Mouse (Mus musculus): ENCODE data around the gene Ftl1. TPM values are rescaled to one million over a fixed set of nuclear protein-coding genes. Genes with fewer than 3 reads are reported as not detected.
"Not testable (repeated sequence)": the region's sequence is repeated elsewhere in the genome, so short reads cannot be mapped to it uniquely, and the experiment has no call there.

Ftl1 gene
- polyA plus RNA-seq (2015; fragmentation: Nextera tagmentation; extraction: Ambion mirVana) = 3,328 and 3,965 TPM in 2 replicates

DNA sequence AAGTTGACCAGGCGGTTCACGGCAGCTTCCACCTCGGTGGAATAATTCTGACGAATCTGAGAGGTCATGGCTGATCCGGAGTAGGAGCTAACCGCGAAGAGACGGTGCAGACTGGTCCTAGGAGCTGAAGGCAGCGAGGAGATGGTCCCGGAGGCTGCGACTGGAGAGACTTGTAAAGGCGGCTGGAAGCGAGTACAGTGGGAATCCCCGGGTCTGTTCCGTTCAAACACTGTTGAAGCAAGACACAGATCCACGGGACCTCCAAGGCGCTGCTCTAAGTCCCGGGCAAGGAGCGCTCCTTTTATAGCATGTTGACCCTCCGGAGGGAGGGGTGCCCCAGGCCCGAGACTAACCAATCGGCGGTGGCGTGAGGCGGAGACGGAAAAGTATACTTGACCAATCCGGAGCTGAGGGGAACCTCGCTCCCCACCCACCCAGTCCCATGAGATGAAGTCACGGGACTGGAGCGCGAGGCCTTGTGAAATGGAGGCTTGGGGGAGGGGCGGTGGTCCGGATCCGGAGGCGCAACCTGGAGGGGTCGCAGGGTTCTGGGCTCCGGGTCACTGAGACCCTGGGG lies at the start of gene Ftl1:
Gene Ftl1 (minus strand): TSS at position 321 of the 577 bp plus-strand sequence.
- H3K9me3 ChIP-seq (replicated peaks); H3K27me3 ChIP-seq: not testable (repeated sequence)
- ATAC-seq (replicated peaks; ENCODE audit: insufficient number of reproducible peaks, insufficient read depth, low FRiP score, low read depth) = peak; percentile 93
- peak within 1 kb of the TSS; percentile 76 for H3K9ac ChIP-seq
- H3K4me1 ChIP-seq (replicated peaks) = peaks cover 43% of the 10 kb centered on the region
- peak within 1 kb of the TSS; percentile 72 for H3K4me3 ChIP-seq
- peaks cover 50% of the 10 kb centered on the region for H3K36me3 ChIP-seq
- peak within 1 kb of the TSS; percentile 85 for H3K27ac ChIP-seq
- 0% methylated on average over 35 of the region's 37 CpGs for WGBS
- peak within 1 kb of the TSS; percentile 76 for H3K4me2 ChIP-seq

DNA sequence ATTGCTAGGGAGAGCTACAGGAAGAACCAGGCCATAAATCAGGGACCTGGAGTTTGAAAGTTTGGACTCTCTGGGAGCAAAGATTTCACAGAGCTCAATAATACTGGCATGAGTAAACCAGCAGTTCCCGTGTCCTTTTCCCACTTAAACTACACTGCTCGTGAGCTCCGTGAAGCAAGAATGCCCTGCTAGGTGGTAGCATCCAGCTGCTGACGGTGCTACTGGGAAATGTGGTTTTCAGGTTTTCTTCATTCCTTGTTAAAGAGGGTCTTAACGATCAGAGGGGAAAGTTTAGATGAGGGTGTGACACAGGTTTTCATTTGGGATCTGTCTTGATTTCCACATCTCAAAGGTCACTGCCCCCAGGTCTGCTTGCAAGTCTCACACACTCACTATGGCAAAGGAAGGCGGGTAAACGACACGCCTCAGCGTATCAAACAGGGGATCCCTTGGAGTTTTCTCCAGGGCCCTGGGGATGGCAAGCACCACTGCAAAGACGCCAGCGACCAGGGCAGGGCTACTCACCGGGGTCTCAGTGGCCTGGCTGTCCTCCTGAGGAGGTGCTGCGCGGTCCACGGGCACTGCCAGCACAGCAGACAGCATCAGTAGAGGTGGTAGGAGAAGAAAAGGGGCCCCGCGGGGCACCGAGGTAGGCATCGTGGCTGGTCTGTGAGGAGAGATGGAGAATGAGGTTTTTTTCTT lies 49.6 kb upstream of the Ftl1 start:
- ATAC-seq (replicated peaks; ENCODE audit: insufficient number of reproducible peaks, insufficient read depth, low FRiP score, low read depth) = no peak; the same call in 1 of the 2 replicates
- peak overlapping the region; percentile 90 for H3K27ac ChIP-seq
- WGBS = 30% methylated on average over 19 of the region's 19 CpGs

DNA sequence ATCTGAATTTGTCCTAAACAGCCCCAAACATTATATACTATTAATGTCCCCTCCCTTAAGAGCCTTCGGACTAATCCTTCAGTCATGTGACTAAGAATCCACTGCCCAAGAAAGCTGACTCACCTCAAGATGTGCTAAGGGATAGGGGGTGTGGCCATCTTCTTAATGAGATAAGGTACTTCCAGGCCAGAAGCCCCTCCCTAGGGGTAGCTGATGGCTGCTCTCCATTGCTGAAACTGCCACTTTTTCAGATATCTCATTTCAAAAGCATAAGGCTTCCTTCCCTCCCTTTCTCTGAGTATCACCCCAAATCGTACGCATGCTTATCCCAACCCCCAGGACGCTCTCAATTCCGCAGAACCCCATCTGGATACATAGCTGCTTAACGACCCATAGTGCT lies 48.9 kb upstream of the Ftl1 start:
- H3K27ac ChIP-seq = no peak overlapping the region
- H3K4me3 ChIP-seq = peak overlapping the region; percentile 79; the same call in 1 of the 2 replicates
- WGBS = 79% methylated on average over 6 of the region's 6 CpGs

More for the DNA sequence above, 49.6 kb upstream of the Ftl1 start:
- H3K9me3 ChIP-seq (replicated peaks) = no peaks in the 10 kb centered on the region
- H3K4me3 ChIP-seq = peak overlapping the region; percentile 79
- H3K27me3 ChIP-seq = no peaks in the 10 kb centered on the region
- H3K4me1 ChIP-seq (replicated peaks) = peaks cover 19% of the 10 kb centered on the region
- H3K36me3 ChIP-seq = peaks cover 9% of the 10 kb centered on the region; the same call in 1 of the 2 replicates
- H3K4me2 ChIP-seq = peak overlapping the region; percentile 85
- H3K9ac ChIP-seq = peak overlapping the region; percentile 79

DNA sequence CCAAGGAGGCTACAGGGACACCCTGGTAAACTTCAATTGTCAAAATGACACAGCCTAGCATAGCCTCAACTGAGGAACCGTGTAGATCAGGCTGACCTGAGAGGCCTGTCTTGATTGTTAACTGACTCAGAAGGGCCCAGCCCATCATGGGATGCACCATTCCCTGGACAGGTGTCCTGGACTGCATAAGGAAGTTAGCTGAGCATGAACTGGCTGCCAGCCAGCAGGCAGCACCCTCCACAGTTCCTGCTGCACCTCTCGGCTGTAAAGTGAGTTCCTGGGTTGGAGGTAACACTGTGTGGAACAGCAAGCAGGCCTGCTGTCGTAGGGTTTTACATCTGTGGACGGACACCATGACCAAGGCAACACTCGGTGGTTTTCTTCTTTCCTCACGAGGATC lies 47.9 kb upstream of the Ftl1 start:
- no peaks in the 10 kb centered on the region for H3K27me3 ChIP-seq
- H3K27ac ChIP-seq = no peak overlapping the region
- no peak overlapping the region for H3K4me3 ChIP-seq
- H3K36me3 ChIP-seq = peaks cover 11% of the 10 kb centered on the region
- H3K4me2 ChIP-seq = no peak overlapping the region
- 79% methylated on average over 6 of the region's 6 CpGs for WGBS
- H3K9me3 ChIP-seq (replicated peaks) = no peaks in the 10 kb centered on the region
- no peak for ATAC-seq (replicated peaks; ENCODE audit: insufficient number of reproducible peaks, insufficient read depth, low FRiP score, low read depth)
- H3K4me1 ChIP-seq (replicated peaks) = peaks cover 19% of the 10 kb centered on the region
- H3K9ac ChIP-seq = no peak overlapping the region

More for the DNA sequence above, 48.9 kb upstream of the Ftl1 start:
- Histone ChIP-seq H3K36me3 (peaks cover 9% of the 10 kb centered on the region; the same call in 1 of the 2 replicates), H3K4me1 (replicated peaks) (peaks cover 19% of the 10 kb centered on the region), H3K9me3 (replicated peaks) (no peaks in the 10 kb centered on the region), H3K9ac (no peak overlapping the region), H3K27me3 (no peaks in the 10 kb centered on the region), H3K4me2 (peak overlapping the region; percentile 85; the same call in 1 of the 2 replicates)
- ATAC-seq (replicated peaks; ENCODE audit: insufficient number of reproducible peaks, insufficient read depth, low FRiP score, low read depth) = no peak

DNA sequence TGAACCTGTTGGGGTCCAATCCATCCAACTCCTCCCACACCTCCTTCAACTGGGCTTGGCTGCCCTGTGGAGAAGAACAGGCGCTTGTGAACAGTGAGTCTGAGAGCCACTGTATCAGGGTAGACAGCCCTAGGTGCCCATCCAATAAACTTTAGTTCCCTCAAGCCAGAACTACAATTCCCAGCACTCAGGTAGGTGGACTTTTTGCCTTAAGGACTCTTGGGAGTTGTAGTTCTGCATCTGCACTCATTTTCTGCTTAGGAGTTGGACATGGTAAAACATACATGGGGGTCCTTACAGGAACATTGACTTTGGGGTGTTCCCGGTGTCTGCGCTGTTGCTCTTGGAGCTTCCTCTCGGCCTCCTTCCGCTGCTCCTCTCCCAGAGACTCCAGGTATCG lies 38.7 kb upstream of the Ftl1 start:
- ATAC-seq (replicated peaks; ENCODE audit: insufficient number of reproducible peaks, insufficient read depth, low FRiP score, low read depth) = no peak

DNA sequence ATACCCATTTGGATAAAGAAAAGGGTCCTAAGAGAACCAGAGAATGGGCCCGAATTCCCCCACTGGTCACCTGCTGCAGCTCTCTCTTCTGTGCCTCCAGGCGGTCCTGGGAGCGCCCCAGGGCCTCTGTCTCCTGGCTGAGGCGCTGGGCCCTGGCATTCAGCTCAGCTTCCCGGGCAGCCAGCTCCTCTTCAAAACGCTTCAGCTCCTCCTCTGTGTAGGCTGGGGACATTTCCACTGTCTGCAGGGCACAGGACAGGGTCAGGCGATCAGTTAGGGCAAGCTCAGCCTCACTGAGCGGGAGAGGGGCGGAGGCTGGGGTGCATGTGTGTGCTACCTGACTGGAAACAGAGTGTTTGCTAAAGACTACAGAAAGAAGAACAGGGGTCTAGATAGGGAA lies 34.9 kb upstream of the Ftl1 start:
- Histone ChIP-seq H3K27me3 (no peaks in the 10 kb centered on the region), H3K9ac (no peak overlapping the region), H3K4me2 (no peak overlapping the region), H3K27ac (no peak overlapping the region), H3K9me3 (replicated peaks) (no peaks in the 10 kb centered on the region), H3K4me1 (replicated peaks) (0 out of 2 replicates have a peak, but pooled peaks cover 4% of the 10 kb centered on the region), H3K36me3 (peaks cover 55% of the 10 kb centered on the region), H3K4me3 (no peak overlapping the region)
- WGBS = 88% methylated on average over 9 of the region's 9 CpGs
- ATAC-seq (replicated peaks; ENCODE audit: insufficient number of reproducible peaks, insufficient read depth, low FRiP score, low read depth) = no peak

More for the DNA sequence above, 38.7 kb upstream of the Ftl1 start:
- Histone ChIP-seq H3K4me3 (no peak overlapping the region), H3K4me1 (replicated peaks) (no peaks in the 10 kb centered on the region), H3K27me3 (no peaks in the 10 kb centered on the region), H3K27ac (no peak overlapping the region), H3K36me3 (peaks cover 63% of the 10 kb centered on the region), H3K4me2 (no peak overlapping the region), H3K9me3 (replicated peaks) (no peaks in the 10 kb centered on the region), H3K9ac (no peak overlapping the region)
- WGBS = 95% methylated on average over 6 of the region's 6 CpGs

DNA sequence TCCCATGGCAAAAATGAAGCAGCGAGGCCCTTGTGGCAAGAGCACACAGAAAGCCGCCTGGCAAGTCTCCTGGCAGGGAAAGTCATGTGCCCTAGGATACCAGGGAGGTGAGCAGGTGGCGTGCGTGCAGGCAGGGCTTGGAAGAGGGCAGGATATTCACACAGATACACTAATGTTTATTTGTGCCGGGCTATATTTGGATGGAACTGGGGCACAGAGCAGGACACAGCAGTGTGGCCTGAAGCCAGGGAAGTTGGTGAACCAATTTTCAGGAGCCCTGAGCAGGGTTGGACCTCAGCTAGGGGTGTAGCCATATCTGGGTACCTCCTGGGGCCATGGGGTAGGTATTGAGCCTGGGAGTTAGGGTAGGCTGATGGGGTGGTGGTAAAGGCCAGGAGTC lies 33.3 kb upstream of the Ftl1 start:
- no peak overlapping the region for H3K27ac ChIP-seq
- H3K27me3 ChIP-seq = no peaks in the 10 kb centered on the region
- H3K4me2 ChIP-seq = no peak overlapping the region
- H3K4me1 ChIP-seq (replicated peaks) = peaks cover 14% of the 10 kb centered on the region
- no peak overlapping the region for H3K4me3 ChIP-seq
- H3K9me3 ChIP-seq (replicated peaks) = no peaks in the 10 kb centered on the region
- 83% methylated on average over 5 of the region's 5 CpGs for WGBS
- H3K9ac ChIP-seq = no peak overlapping the region
- no peak for ATAC-seq (replicated peaks; ENCODE audit: insufficient number of reproducible peaks, insufficient read depth, low FRiP score, low read depth)
- peaks cover 42% of the 10 kb centered on the region for H3K36me3 ChIP-seq

DNA sequence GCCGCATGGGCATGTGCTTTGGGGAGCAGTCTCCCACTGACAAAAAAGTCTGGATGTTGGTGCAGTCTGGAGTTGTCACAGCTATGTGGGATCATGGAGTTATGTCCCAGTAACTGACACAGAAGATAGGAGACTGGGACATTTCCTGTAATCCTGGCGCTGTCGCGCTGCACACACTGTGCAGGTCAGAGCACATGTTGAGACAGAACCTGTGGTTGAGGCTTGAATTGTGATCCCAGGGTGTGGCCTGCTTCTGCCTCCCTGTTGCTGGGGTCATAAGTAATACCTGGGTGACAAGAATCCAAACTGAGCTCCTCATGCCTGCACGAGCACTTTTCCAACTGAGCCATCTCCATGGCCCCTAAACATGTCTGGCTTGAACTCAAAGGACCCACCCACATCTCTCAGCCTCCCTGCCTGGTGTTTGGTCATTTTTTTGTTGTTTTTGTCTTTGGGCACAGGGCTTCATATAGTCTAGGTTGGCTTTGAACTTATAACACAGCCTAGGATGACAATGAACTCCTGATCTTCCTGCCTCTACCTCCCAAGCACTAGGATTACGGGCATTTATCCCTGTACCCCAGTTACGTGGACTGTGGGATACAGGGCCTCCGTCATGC lies 32.7 kb upstream of the Ftl1 start:
- peaks cover 14% of the 10 kb centered on the region for H3K4me1 ChIP-seq (replicated peaks)
- 94% methylated on average over 8 of the region's 8 CpGs for WGBS
- no peaks in the 10 kb centered on the region for H3K9me3 ChIP-seq (replicated peaks)
- H3K36me3 ChIP-seq = peaks cover 36% of the 10 kb centered on the region
- ATAC-seq (replicated peaks; ENCODE audit: insufficient number of reproducible peaks, insufficient read depth, low FRiP score, low read depth) = no peak
- no peak overlapping the region for H3K4me3 ChIP-seq
- H3K9ac ChIP-seq = no peak overlapping the region
- H3K27ac ChIP-seq = no peak overlapping the region
- H3K27me3 ChIP-seq = no peaks in the 10 kb centered on the region
- no peak overlapping the region for H3K4me2 ChIP-seq

DNA sequence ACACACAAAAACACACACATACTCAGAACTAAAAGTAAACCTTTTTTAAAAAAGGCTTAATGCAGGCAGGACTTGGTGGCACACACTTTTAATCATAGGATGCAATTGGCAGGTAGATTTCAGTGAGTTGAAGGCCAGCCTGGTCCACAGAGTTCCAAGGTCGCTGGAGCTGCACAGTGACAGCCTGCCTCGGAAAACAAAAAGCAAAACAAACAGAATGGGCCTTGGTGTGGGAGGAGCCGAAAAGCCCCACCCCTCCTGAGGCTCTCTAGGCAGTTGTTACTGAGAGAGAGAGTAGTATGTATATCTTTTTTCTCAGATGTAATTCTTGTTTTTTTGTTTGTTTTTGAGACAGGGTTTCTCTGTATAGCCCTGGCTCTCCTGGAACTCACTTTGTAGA lies 31.6 kb upstream of the Ftl1 start:
- Histone ChIP-seq H3K27ac (no peak overlapping the region), H3K36me3 (peaks cover 30% of the 10 kb centered on the region), H3K4me2 (peak overlapping the region; percentile 7; the same call in 1 of the 2 replicates), H3K4me1 (replicated peaks) (peaks cover 14% of the 10 kb centered on the region), H3K4me3 (no peak overlapping the region), H3K9ac (no peak overlapping the region), H3K9me3 (replicated peaks) (no peaks in the 10 kb centered on the region), H3K27me3 (no peaks in the 10 kb centered on the region)
- no peak for ATAC-seq (replicated peaks; ENCODE audit: insufficient number of reproducible peaks, insufficient read depth, low FRiP score, low read depth)
- WGBS = 26% methylated on average over 3 of the region's 3 CpGs

DNA sequence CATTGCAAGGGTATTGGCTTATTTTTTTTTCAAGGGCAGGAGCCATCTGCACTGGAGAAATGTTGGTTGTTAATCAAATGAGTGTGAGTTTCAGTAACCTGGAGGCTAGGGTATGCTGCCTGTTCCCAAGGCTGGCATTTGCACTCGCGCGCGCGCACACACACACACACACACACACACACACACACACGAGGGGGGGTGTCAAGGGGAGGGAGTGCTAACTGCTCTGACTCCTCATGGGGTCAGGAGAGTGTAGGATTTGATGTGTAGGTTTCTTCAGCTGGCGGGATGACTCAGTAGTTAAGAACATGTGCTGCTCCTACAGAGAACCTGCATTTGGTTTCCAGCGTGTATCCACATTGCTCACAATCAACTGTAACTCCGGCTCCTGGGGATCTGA lies 31.1 kb upstream of the Ftl1 start:
- Histone ChIP-seq H3K27me3 (no peaks in the 10 kb centered on the region), H3K4me1 (replicated peaks) (peaks cover 14% of the 10 kb centered on the region), H3K9me3 (replicated peaks) (no peaks in the 10 kb centered on the region), H3K27ac (no peak overlapping the region), H3K9ac (no peak overlapping the region), H3K36me3 (peaks cover 30% of the 10 kb centered on the region), H3K4me2 (peak overlapping the region; percentile 7; the same call in 1 of the 2 replicates), H3K4me3 (no peak overlapping the region)
- ATAC-seq (replicated peaks; ENCODE audit: insufficient number of reproducible peaks, insufficient read depth, low FRiP score, low read depth) = no peak
- WGBS = 48% methylated on average over 9 of the region's 9 CpGs

DNA sequence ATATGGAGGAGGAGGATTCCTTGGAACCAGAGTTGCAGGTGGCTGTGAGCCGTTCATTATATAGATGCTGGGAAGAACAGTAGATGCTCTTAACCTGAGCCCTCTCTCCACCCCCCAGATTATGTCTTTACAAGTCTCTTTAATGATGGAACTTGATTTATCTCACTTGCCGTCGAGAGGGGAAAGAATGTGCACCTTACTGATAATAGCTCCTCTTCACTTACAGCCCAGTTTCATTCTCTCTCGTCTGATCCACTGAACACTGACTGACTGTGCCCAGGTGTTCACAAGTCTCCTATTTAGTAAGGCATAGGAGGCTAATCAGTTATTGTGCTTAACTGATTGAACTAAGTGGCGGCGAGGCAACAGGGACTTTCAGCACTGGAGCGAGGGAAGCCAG lies 29.9 kb upstream of the Ftl1 start:
- peaks cover 14% of the 10 kb centered on the region for H3K4me1 ChIP-seq (replicated peaks)
- no peak overlapping the region for H3K4me2 ChIP-seq
- WGBS = 62% methylated on average over 7 of the region's 7 CpGs
- H3K27me3 ChIP-seq = no peaks in the 10 kb centered on the region
- H3K4me3 ChIP-seq = no peak overlapping the region
- H3K9me3 ChIP-seq (replicated peaks) = no peaks in the 10 kb centered on the region
- no peak overlapping the region for H3K27ac ChIP-seq
- no peak for ATAC-seq (replicated peaks; ENCODE audit: insufficient number of reproducible peaks, insufficient read depth, low FRiP score, low read depth)
- no peak overlapping the region for H3K9ac ChIP-seq
- peaks cover 17% of the 10 kb centered on the region; the same call in 1 of the 2 replicates for H3K36me3 ChIP-seq

Measured in heart, embryonic 15.5 days (tissue).